Mouse (Mus musculus) C3H10T1/2 (cell line): ENCODE results near the gene Plcb1. TPM values are rescaled to one million over a fixed set of nuclear protein-coding genes. Genes with fewer than 3 reads are reported as not detected.

ENCODE experiments used
- polyA plus RNA-seq, 2 experiments: library from polyadenylated mRNA; unstranded; fragments of >200 nt; fragmentation: generic; extraction: Trizol; gene quantifications; one replicate each; pipeline ENCODE4 v1.2.1; 2012; ENCODE audit warnings: missing spikeins in 2 of 2

Plcb1 gene
- 1 to 10 TPM in 1 of 2 experiments, under 1 TPM in 1; 0.09 to 1.4 TPM for polyA plus RNA-seq

GRCm38 (mm10) chr2:134785970-134786855 is at the start of gene Plcb1:
TSS of gene Plcb1 (plus strand) at chr2:134786067.

Other genes starting within 250 kb of the Plcb1 start
- gene Hao1, start 231.7 kb upstream of the Plcb1 start, polyA plus RNA-seq = under 1 TPM in 1 of 2 experiments, not detected in 1; 0.05 TPM
- gene Tmx4, start 141.9 kb upstream of the Plcb1 start, polyA plus RNA-seq = 1 to 10 TPM in 1 of 2 experiments, under 1 TPM in 1; 0.33 to 4.5 TPM